Mouse (Mus musculus) A20 (cell line): ENCODE results near the gene Cit.

Source experiments
- DNase-seq: peaks from one replicate; pipeline ENCODE4 v3.0.0-alpha.2; 2011; ENCODE audit warnings: low read depth, low spot score

Cit gene

DNA sequence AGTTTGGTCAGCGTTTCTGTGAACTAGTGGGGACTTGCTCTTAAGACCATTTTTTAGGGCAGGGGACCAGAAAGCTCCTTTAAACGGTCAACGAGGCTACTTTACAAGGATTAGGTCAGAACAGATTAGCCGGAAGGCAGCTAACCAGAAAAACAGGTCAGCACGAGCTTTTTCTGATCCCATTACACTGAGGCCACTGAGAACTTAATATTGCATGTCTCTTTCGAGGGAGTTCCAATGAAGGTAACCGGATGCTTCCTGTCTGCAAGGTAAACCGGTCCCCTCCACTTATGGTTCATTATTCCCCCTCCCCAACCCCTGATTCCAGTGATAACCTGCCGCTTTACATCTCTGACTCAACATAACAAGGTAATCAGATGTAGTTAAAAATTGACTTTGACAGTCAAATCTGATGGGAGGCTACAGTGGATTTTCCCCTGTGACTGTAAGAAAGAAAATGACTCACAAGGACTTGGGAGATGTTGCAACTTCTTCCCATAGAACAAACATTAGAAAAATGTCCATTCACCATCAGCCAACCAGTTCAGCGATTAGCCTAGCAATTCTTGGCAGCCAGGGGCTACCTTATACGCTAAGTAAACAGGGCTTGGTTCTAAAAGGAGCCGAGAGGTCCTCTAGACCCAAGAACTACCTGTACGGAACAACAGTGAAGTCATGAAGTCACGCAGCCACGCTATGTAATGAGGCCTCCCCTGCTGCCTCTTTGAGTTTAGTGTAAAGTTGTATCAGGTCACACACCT, 164.2 kb downstream of the Cit start:
- no peak for DNase-seq

GRCm38 (mm10) chr5:116009884-116010627, 165.0 kb downstream of the Cit start:
- no peak for DNase-seq

- no peak for DNase-seq
These were observed 166.6 kb downstream of the Cit start for GRCm38 (mm10) chr5:116011700-116012099.

GRCm38 (mm10) chr5:116012503-116012902, 167.4 kb downstream of the Cit start:
- peak; percentile 60 for DNase-seq

DNA sequence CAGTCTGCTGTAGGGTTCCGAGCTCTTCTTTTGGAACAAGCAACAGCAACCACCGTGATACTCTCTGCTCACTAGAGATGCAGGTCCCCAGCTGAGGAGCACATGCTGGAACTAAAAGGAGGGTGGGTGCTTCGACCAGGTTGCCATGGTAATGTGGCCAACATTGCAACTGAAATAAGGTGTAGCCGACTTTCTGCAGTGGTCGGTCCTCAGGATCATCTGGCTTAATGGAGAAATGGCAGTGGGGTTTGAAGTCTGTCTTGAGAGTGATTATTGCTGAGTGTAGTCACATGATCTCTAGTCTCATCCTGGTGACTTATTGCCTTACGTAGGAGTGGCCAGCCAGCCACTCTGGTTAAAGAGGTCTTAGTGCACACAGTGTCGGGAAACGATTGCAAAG, 168.7 kb downstream of the Cit start:
- DNase-seq, result no peak

DNA sequence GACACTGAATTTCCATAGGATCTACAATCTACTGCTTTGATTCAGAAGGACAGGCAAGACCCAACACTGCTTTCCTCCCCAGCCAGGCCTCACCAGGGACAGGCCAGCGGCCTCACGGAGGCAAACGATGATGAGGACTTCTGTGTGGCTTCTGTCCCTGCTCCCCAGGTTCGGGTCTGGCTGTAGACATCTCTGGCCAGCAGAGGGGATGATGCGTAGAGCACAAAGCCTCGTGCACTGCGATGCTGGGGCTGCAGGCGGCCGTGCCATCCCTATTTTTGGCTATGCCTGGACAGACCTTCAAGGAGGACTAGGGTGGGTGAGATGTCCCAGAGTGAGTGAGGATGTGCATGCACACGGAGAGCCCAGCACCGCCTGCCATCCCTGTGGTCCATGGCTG, 169.2 kb downstream of the Cit start:
- DNase-seq, result no peak

DNA sequence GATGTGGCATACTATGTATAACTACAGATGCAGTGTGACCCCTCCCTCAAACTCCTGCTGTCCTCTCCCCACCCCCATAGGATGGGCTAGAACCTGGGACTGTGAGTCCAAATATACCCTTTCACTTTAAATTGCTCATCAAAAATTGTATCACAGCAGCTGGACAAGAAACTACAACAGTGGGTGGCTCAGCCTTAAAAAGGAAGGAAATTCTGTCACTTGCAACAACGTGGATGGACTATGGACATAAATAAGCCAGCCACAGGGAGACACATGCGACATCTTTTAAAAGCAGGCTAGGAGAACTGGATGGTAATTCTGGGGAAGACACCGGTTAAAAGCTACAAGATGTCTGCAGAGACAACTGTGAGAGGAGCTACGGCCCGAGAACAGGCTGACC, 171.5 kb downstream of the Cit start:
- DNase-seq, result no peak

- no peak for DNase-seq
These were observed 172.3 kb downstream of the Cit start for GRCm38 (mm10) chr5:116017391-116017790.

GRCm38 (mm10) chr5:116018196-116018595, 173.1 kb downstream of the Cit start:
- no peak for DNase-seq

DNA sequence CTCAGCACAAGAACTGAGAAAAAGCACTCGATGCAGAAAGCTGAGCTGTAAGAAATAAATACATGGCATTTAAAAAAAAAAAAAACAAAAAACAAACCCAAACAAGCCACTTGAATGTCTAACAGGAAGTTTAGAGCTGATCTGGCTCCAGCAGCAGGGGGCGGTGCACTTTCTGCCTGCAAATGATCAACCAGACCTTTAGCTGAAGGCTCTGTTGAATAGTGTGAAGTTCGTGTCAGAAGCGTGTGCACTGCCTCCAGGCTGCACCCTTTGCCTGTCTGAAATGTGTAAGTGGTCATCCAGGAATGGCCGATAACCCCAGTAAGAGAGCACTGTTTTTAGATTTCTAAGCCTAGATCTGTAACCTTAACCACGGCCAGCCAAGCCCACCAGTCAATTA, 173.7 kb downstream of the Cit start:
- DNase-seq, result no peak

DNA sequence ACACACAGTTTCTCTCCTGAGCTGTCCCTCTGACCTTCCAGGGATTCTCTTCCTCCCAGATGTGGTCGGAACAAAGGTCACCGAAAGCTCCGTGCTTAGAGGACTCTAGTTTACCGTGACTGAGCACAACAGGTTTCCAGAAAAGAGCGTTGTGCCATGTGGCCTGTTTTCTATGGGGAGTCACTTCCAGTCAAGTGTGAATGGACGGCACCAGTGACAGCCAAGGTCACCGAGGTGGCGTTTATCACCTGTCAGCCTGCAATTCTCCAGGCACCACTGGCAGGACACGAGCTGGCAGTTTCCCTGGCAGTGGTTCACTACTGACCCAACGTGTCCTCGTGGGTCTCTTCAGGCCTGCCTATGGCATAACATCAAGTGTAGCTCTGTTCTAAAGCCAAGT, 174.3 kb downstream of the Cit start:
- no peak for DNase-seq

DNA sequence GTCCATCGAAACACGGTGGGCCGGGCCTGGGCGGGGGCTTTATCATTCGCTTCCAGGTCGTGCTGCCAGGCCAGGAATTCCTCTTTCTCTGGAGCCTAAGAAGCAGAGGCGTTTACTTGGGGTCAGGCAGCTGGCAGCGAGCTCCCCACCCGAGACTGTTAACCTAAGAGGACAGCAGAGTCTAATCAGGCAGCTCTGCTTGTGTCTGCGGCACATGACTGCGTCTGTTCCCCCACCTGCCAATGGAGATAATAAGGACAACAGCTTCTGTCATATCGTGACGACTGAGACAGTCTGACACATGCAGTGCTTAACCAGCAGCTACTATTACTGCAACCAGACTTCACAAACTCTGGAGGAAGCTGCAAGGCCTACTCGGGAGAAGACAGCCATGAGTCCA, 176.5 kb downstream of the Cit start:
- no peak for DNase-seq

DNA sequence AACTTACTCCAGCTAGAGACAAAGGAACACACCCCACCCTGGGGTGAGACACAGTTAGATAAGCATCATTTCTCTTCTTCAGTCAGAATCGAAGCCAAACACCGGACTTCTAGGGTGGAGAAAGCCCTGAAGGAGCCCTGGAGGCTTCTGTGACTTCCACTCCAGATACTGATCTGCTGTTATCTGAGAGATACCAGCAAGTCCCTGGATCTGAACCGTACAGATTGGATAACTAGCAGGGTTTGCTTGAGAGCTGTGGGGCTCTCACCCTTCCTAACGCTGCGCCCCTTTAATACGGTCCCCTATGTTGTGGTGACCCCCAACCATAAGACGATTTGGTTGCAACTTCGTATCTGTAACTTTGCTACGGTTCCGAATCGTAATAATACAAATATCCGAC, 177.1 kb downstream of the Cit start:
- DNase-seq, result no peak

DNA sequence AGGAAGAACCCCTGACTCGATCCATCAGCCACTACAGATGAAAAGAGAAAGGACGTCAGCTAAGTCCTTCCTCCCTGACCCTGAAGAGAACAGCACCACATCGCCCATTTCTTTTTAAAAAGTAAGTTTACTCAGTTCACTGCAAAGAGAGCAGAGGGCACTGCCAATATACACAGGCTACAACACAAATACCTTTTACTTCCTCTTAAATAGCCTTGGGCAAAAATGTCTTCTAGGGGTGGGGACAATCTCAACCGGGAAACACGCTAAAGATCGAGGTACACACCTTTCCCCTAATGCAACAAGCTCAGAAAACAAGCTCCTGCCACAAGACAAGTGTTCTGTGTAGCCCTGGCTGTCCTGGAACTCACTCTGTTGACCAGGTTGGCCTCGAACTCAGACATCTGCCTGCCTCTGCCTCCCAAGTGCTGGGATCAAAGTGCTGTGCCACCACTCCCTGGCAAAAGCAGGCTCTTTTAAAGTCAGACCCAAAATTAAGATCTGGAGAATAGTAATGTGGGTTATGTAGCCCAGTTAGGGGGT, 177.7 kb downstream of the Cit start:
- no peak for DNase-seq

- peak; percentile 18 for DNase-seq
These were observed 178.2 kb downstream of the Cit start for GRCm38 (mm10) chr5:116023251-116023661.

DNA sequence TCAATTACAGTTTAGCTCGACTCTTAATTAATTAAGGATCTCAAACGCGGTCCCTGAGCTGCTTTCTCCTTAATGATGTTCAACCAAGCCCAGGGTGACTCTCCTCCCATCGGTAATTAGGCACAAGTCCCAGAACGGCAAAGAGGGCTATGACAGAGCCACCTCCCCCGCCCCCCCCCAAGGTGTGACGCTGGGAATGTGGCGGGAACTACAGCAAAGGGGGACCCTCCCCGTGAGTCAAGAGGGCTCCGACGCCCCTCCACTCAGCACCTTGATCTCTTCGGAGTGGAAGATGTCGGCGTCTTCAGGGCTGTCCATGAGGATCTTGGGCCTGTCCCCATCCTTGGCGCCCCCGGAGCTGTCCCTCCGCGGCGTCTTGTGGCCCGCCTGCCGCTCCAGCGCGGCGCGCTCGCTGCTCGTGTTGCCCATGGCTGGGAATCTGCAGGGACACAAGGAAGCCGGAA, 178.8 kb downstream of the Cit start:
- DNase-seq, result no peak

DNA sequence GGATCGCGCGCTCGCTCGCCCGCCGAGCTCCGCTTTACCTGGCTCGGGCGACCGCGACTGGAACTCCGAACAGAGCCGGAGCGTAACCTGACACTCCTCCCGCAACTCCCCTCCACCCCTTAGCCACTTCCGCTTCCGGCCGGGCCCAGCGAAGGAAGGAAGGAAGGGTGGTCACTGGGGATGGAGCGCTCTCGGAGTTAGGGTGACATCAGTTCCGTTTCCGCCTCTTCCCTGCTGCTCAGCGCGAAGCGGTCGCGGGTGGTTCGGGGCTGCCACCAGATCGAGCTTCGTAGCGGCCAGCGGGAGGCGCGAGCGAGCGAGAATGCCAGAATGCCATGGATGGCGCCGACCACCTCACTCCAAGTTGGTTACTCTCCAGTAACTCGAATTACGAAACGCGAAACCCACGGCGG, 179.3 kb downstream of the Cit start, which contains the start of gene Prkab1:
Gene Prkab1, minus strand, starts transcription at position 182 of the 413 bp plus-strand sequence.
- DNase-seq, result peak; percentile 96

GRCm38 (mm10) chr5:116026107-116026506, 181.0 kb downstream of the Cit start:
- no peak for DNase-seq

DNA sequence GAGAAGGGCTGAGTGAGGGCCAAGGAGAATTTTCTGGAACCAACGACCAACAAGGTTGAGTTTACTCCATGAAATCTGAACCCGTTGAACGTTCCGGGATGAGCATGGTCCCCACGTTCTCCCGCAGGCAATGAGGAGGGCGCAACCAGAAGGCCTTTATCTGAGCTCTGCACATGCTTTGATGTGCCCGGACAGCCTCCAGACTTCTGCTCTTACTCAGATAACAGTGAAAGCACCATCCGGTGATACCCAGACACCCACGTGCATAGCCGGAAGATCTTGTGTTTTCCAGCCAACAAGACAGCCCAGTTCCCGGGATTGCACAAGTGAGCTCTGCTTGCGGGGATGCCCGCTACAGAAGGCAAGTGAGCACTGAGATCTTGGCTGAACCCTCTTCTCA, 181.5 kb downstream of the Cit start:
- DNase-seq, result no peak

DNA sequence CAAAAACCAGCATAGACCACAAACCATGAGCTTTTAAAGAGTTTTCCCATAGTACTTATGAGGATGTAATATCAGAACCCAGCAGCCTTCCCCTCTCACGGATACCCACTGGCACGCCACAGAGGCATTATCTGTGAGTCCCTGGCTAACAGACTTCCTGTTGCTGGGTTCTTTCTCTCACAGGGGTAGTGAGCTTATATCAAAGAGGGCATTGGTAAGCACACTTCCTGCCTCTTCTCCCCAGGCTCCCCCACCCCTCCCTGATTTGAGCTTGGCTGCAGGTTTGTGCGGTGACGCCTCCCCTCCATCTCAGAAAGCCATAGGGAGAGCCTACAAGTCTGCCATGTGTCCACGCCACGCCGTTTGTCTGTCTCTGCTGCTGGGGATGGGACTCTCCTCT, 184.0 kb downstream of the Cit start:
- no peak for DNase-seq

GRCm38 (mm10) chr5:116030566-116031189, 185.6 kb downstream of the Cit start:
- DNase-seq, result no peak

- DNase-seq, result peak; percentile 70
These were observed 186.1 kb downstream of the Cit start for GRCm38 (mm10) chr5:116031190-116031577.
